Mouse (Mus musculus) embryonic fibroblast, embryonic 13.5 days (primary cell): ENCODE measurements around the gene Atg4a-ps.

Experiments used
- CTCF ChIP-seq: IDR thresholded peaks from 2 replicates; pipeline ENCODE4 v1.5.1; 2011; ENCODE audit warnings: mild to moderate bottlenecking, control low read depth, low read length, moderate library complexity, borderline replicate concordance; ENCODE audit not compliant: insufficient read depth
- POLR2A ChIP-seq: IDR thresholded peaks from 2 replicates; pipeline ENCODE4 v1.6.1; 2011; ENCODE audit warnings: low read depth, mild to moderate bottlenecking, control low read depth, low read length, moderate library complexity

DNA sequence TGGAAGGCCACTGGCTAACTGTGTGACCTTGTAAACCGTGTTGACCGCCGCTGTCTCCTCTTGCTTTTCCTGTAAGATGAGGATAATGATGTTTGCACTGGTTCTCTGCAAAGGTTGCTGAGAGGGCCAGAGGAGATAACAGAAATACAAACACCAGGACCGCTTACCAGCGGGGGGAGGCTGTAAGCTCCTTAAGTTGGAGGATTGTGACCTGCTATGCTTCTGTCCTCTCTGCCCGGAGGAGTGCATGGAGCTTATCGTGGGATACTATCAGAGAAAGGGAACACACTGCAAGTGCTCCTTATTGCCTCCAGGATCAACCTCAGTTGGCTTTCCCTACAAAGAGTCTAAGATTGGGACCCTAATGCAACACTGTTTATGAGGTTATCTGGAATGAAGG is 26.8 kb upstream of the Atg4a-ps start:
- TF ChIP-seq POLR2A (no peak), CTCF (no peak)
